Mouse (Mus musculus): Measurements from ENCODE around the gene 6430531B16Rik.

Gene 6430531B16Rik

DNA sequence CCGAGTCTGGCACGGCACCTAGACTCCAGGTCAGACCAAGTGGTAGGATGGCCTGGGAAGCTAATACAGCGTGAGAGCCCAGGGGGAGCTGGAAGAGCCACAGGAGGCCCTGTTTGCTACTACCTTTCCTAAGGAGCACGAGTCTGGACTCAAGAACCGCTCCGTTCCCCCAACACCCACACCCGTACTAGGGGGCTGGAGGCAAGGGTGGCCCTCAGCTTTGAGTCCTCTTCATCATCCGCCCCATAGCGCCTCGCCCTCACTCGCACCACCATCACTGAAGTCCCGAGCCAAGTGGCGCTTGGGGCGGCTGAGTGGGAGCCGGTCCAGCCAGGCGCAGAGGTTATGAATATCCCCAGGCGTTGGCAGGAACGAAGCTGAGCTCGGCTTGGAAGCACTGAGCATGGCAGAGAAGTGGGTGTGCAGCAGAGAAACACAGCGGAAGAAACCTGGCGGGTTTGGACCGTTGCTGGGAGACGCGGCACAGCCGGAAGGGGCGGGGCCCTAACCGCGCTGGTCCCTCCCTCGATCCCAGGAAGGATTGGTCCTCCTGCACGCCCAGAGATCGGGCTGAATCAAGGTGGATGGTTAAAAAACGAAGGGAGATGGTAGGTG lies at the start of gene 6430531B16Rik:
Gene 6430531B16Rik, minus strand, starts transcription at position 478 of the 615 bp plus-strand sequence.
- peak; percentile 93 for DNase-seq

DNA sequence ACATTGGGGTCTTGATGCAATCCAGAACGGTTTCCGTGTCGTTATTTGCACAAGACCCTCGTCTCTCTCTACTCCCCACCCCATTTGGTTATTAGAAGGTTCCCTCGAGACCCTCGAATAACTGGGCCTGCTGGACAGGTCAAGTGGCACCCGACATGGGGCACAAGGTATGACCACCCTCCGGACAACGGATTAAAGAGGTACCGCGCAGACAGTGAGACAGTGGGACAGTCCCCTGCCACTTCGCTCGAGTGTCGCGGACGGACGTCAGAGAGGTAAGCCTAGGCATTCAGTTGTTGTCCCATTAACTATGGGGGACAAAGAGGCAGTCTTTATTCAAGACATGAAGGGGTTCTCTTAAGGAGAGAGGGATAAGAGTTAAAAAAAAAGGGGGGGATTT lies 32.8 kb upstream of the 6430531B16Rik start:
- no peak for DNase-seq

DNA sequence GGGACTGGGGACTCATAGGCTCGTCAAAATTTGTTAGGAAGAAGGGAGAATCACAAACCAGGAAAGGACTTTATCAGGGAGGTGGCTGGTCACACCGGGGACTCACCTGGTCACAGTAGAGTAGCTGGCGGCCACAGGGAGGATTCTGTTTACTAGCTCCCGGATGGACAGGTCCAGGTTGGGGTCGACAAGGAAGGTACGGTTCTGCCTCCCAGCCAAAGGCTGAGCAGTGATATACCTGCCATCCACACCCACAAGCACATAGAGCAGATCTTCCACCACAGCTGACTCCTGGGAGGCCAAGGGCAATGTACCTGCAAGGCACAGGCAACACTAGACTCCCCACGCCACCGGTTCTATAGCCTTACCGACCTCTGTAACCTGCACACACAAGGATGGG lies 29.2 kb upstream of the 6430531B16Rik start:
- DNase-seq = no peak

DNA sequence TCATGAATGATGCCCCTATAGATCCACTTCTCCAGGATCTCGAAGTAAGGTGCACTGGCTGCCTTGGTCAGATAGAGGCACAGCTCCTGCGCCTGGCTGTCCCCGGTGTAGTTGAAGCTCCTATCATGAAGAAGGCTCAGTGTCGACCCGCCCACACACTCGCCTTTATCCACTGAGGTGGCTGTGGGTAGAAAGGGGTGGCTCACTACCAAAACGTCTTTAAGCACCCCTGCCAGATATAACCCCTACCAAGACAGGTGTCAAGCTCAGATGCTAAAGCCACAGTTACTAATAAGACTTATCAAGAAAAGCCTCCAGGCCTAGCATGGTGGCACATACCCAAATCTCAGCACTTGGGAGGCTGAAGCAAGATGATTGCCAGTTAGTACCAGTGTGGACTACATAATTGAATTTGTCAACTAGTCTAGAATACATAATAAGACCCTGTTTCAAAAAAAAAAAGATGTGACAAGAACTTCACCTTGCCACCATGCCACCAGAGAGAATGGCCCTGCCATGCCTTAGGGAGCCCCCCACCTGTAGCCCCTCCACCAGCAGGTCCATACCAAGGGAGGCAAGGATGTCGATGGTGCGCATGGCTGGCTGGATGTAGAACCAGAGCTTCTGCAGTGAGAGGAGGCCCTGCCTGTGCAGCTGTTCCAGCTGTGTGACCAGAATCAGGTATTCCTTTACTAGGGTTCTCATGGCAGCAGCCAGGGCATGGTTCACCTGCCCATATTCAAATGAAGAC lies 28.5 kb upstream of the 6430531B16Rik start:
- no peak for DNase-seq

DNA sequence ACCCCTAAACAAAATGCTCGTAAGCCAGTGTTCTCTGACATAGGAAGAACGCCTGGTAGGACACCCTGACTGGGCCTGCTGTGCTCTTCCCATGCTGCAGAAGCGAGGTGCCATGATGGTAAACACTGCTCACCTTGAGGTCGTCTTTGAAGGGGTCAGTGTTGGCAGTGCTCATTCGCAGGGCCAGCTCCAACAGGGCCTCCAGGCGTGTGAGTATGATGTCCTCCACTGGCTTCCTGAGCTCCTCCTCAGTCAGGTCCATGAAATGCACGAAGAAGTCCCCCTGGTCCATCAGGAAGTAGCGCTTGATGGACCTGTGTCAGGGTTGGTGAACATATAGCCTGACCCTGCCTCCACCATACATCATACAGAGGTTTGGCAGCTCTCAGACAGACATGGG lies 26.1 kb upstream of the 6430531B16Rik start:
- DNase-seq = no peak

DNA sequence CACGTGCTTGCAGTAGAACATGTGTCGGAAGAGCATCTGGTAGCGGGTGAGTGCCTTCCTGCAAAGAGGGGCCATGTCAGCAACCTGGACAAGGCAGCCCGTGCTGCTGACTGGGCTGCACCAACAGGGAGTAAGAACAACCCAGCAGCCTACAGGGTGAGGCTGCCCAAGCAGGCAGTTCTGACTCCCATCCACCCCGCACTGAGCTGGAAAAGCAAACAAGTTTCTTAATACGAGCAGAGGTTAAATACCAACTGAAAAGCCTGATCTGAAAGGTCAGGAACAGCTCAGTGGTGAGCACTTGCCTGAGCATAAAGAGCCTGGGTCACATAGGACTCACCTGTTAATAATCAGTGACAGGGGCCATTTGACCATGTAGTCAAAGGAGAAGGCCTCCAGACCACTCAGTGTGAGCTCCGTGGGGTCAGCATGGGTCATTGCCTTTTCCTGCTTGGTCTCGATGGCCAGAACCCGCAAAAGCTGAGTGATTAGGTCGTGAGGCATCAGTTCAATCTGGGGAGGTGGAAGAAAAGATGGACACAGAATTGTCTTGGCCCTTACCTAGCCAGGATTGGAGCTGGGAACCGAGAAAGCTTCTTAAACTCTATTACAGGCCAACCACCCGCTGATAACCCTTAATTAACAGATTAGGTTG lies 22.7 kb upstream of the 6430531B16Rik start:
- DNase-seq = no peak

DNA sequence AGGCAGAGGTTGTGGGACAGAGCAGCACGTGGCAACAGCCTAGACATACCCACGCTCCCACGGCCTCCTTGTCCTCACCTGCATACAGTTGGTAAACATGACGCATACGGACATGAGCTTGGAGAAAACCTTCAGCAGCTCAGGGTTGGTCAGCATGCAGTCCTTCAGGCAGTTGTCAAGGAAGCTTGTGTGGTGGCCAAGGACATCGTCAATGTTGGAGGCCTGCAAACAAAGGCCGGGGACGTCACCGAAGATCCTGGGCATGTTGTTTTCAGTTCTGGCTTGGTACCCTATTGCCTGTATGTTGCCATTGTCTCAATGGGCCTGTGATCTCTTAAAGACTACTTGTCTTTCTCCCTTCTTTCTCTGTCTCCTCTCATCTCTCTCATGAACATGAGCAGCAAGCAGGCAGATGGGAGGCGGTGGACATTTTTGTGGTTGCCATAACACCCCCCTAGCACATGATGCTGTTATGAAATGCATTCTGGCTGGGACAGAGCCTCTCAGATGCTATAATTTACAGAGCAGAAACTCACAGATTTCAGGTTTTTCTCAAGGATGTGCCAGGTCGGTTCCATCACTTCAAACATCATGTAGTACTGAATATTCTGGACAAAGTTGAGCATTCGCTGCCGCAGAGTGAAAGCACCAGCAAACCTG lies 20.3 kb upstream of the 6430531B16Rik start:
- no peak for DNase-seq

DNA sequence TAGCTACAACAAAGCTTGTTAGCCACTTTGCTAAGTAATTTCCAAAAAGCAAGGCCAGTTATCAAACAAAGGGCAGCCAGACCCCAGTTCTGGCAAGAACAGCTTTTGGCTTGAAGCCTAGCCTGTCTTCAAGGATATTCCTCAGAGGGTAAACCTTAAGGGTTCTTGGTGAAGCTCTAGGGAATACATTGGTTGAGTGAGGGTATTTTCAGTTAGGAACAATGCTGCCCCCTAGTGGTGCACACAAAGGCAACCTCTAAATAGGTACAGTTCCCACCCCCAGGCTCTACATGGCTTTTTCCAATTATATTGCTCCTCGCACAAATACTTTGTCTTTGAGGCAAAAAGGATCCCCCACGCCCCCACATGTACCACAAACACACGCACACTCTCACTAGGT lies 16.1 kb upstream of the 6430531B16Rik start:
- DNase-seq = peak; percentile 78 to 84

DNA sequence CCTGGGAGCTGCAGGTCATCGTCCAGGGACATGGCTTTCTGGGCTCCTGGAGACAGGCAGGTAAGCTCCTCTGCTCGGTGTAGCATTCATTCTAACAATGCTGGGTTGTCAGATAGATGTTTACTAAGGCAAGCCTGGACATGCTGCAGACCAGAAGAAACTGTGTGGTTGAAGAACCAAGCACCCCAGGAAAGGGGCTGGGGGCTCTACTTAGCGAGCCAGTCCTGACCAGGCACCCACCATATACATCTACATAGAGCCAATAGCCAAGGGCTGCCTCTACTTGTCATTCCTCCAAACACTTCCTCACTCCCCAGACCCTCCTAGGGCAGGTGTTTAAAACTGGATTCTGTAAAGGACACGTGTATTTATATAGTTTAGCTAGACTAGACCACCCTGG lies 15.6 kb upstream of the 6430531B16Rik start:
- DNase-seq = no peak

DNA sequence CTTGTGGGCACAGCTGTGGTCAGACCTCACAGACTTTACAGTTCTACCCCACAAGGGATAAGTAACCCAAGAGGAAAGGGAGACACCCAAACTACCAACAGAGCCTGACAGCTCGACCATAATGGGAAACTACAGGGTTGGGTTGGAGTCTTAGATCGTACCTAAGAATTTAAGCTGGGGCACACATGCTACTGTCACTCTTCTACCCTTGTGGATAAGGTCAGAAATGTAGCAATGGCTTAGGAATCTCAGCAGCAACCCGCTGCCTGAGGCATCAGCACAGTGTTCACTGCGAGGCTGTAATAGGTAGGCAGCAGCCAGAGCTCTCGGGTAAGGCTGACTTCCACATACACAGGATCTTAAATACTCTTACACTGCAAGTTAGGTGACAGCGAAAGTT lies 15.0 kb upstream of the 6430531B16Rik start:
- no peak for DNase-seq

DNA sequence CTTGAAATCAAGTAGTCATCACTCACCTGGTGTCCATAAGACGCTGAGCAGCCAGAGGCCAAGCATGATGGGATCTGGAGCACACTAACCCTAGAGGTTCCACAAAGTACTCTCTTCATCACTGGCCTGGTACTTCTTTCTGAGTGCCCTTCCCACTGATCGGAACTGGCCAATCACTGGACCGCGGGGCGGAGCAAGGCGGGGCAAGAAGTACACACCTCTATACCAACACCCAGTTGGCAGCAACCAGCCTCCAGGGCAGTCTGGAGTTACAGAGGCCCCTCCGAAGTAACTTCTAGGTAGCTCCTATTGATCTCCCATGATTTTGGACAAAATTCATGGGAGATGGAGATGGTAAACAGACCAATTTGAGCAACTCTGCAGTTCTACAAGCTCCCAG lies 13.9 kb upstream of the 6430531B16Rik start, which contains the start of gene Adam8:
Gene Adam8, minus strand, starts transcription at position 157 of the 400 bp plus-strand sequence.
- DNase-seq = peak in 1 of 2 experiments; percentile 18

DNA sequence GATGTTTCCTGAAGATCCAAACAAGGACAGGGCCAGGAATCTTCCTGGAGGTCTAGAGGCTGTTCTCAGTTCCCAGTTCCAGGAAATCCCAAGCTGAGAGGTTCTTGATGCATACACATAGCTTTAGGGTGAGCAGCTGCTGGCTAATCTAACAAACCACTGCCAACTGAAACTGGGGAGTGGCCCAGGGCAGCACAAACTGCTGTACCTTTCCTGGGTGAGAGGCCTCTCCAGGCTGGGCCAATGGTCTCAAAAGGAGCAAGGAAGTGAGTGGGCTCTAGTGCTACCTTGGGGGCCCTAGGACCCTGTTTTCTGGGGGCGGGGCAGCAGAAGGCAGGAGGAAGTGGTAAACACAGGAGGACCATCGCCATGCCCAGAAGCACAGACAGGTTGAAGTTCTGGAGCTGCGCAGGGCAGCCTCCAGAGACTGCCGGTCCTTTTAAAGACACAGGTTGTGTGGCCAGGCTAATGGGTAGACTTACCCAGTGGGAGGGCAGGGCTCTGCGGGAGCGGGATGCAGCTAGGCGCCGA lies 12.4 kb upstream of the 6430531B16Rik start:
- DNase-seq = no peak

DNA sequence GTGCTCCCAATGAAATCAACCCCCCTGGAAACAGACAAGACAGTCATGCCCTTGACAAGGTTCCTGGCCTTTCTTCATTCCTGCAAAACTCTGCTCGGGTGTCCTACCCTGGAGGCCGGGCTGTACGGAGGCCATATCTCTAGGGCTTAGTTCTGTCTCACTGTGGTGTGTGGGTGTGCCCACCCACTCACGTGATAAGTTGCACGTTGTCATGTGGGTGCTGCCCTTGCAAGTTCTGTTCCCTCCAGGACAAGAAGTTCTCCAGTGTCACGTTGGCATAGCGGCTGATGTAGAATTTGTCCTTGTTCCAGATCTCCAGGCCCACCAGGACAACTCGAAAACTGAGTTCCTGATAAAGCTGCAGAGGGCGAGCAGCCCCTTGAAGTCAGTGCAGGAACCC lies 9.7 kb upstream of the 6430531B16Rik start:
- DNase-seq = no peak

DNA sequence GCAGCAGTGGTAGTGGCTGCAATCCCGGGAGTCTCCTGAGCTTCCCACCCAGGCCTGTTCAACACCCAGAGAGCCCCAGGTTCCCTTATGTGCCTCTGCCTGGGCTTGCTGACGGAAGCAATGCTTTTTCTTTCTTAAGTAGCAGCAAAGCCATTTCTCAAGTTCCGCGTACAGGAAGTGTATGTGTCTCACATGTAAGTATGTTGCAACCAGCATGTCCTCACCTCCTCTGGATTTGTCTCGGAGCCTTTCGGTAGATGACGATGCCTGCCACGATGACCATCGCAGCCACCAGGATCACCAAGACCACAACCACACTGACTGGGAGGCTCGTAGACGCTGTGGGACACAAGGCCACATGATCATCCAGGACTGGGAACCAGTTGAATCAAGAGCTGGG lies 6.0 kb upstream of the 6430531B16Rik start:
- DNase-seq = no peak

DNA sequence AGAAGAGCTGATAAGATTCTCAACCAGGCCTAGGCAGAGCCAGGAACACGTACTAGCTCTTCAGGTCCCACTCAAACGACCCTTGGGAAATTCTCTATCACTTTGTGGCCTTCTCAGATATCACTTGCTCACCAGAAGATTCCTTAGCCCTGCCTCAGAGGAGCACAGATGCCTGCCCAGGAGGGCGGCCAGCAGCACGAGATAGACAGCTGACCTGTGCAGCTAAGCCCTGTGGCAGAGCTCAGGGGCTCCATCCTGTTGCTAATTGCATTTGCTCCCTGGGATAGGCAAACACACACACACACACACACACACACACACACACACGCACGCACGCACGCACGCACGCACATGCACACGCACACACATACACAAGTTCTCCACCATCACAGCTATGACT lies 3.5 kb upstream of the 6430531B16Rik start:
- DNase-seq = no peak

DNA sequence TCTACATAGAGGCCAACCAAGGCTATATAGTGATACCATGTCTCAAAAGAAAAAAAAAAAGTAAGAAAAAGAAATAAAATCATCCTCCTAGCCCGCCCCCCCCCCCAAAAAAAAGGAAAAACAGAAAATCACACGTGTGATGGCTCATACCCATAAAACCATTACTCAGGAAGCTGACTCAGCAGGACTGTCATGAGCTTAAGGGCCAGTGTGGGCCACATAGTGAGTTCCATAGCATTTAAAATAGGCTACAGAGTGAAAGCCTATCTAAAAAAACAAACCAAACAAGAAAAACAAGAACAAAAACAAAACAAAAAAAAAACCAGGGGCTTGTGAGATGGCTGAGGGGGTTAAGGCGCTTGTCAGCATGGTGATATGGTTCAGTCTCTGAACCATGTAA lies 2.2 kb upstream of the 6430531B16Rik start:
- DNase-seq = no peak

DNA sequence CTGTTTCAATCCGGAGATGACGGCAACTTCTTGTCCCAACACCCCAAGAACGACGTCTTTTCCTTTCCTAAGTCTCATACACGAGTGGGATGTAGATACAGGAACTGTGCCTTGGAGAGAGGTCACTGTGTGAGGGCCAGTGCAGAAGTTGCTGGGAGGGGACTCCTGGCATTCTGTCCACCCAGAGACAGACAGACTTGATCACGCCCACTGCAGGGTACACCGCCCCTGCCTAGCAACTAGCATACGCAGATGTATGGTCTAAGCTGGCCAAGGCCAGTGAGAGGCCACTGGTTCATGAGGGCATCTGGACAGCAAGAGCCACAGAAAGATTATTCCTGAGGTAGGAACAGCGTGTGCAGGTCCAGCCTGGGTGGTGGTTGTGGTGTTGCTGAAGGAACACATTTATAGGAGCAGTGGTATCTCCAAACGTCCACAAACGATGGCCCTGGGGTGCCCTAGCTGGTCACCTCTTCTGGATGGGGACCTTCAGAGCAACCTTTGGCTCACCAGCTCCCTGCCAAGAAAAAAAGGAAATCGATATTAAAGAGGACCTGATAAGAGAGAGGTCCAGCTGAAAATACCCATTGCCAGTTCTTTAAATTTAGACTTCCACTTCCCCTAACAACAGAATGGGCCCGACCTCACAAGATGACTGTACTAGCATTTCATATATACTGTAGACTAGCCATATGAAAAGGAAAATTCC lies 610 bp upstream of the 6430531B16Rik start:
- DNase-seq = peak; percentile 39 to 43

DNA sequence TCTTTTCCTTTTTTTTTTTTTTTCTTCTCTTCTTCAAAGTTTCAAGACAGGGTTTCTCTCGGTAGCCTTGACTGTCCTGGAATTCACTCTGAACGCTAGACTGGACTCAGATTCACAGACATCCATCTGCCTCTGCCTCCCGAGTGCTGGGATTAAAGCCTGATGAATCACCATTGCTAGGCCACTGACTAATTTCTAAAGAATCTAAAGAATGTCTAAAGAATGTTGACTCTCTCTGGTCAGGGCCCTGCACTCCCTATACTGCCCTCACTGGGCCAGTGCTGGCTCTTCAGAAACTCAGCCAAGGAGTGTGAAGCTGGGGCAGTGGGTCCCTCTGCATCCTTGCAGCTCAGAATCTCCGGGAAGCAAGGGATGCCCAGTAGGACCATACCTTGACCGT lies 3.1 kb downstream of the 6430531B16Rik start:
- DNase-seq = no peak

DNA sequence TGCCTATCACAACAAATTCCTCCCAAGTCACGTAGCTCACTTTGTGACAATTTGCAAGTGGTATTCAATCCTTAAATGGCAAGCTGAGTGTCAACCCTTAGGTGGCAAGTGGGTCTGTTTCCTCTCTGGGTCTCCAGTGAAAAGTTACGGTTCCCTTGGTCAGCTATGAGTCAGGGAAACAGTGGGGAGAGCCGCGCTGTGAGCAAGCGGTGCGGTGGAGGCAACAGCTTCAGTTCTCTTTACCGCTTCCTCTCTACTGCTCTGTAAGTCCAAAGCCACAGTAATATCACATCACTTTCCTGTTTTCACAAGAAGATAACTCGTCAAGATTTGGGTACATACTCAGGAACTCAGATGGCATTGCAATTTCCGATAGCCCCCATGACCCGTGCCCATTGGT lies 4.2 kb downstream of the 6430531B16Rik start:
- no peak for DNase-seq

DNA sequence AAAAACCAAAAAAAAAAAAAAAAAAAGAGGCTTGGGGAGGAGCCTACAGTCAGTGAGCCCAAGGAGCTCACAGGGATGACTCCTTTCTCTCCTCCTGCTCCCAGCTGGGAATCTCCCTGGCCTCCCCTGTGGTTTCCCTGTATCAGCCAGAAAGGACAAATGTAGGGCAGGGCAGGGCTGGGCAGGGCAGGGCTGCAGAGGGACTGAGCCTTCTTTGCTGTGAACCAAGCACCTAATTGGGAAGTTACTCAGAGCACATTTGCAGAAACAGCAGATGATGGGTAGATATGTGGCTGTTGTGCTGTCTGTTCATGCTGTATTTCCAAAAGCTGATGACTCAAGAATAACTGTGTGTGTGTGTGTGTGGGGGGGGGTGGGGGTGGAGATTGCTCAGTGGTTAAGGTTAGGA lies 5.6 kb downstream of the 6430531B16Rik start:
- DNase-seq = no peak

DNA sequence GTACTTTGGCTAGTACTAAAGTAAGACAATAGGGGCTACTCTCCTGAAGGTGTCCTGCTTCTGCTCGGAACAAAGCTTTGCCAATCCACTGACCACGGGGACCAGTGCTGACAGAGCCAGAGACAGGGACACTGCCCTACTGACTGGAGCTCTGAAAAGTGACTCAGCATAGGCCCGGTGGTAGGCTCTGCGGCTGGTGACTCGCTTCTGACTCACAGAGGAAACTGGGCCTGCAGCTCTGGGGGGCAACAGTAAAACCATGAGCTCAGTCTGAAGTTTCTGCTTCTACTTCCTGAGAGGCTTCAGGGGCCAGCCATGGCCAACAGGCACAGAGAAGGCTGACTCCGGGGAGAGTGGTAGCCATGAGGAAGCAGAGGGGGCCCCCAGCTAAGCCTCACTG lies 7.1 kb downstream of the 6430531B16Rik start:
- no peak for DNase-seq

DNA sequence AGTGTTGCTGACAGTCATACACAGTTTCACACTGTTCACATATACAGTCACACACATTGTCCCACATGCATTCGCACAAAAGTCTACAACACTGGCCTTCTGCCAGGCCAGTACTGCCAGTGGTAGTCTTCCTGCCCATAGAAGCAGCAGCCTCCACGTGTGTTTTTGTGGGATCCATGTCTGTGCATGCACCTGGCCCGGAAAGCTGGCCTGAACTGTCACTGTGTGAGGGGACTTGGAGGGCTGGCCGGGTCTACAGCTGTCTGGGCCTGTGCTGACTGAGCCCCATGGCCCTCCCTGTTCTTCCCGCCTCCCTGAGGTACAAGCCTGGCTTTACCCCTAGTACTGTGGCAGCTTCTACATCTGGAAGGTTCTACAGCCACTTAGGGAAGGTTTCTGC lies 7.6 kb downstream of the 6430531B16Rik start:
- no peak for DNase-seq

Measured in cerebellum, postnatal 10 days (tissue).